Mouse (Mus musculus) myocyte (in vitro differentiated cells): ENCODE measurements around the gene Psmc2.

Source experiments
- CEBPB ChIP-seq: IDR thresholded peaks from 2 replicates; pipeline ENCODE4 v1.6.1; 2011; ENCODE audit warnings: mild to moderate bottlenecking, moderate library complexity; ENCODE audit not compliant: poor library complexity, insufficient read depth, severe bottlenecking
- POLR2A ChIP-seq: IDR thresholded peaks from one replicate; pipeline ENCODE4 v1.6.1; 2011; ENCODE audit warnings: low read depth, mild to moderate bottlenecking, control low read depth, moderate library complexity; ENCODE audit not compliant: insufficient read length
- POLR2AphosphoS2 ChIP-seq: IDR thresholded peaks from one replicate; pipeline ENCODE4 v1.6.1; 2011; ENCODE audit warnings: low read depth, control low read depth; ENCODE audit not compliant: insufficient read length
- TCF12 ChIP-seq: IDR thresholded peaks from one replicate; pipeline ENCODE4 v1.6.1; 2011; ENCODE audit warnings: mild to moderate bottlenecking, control low read depth; ENCODE audit not compliant: poor library complexity, insufficient read depth, severe bottlenecking

DNA sequence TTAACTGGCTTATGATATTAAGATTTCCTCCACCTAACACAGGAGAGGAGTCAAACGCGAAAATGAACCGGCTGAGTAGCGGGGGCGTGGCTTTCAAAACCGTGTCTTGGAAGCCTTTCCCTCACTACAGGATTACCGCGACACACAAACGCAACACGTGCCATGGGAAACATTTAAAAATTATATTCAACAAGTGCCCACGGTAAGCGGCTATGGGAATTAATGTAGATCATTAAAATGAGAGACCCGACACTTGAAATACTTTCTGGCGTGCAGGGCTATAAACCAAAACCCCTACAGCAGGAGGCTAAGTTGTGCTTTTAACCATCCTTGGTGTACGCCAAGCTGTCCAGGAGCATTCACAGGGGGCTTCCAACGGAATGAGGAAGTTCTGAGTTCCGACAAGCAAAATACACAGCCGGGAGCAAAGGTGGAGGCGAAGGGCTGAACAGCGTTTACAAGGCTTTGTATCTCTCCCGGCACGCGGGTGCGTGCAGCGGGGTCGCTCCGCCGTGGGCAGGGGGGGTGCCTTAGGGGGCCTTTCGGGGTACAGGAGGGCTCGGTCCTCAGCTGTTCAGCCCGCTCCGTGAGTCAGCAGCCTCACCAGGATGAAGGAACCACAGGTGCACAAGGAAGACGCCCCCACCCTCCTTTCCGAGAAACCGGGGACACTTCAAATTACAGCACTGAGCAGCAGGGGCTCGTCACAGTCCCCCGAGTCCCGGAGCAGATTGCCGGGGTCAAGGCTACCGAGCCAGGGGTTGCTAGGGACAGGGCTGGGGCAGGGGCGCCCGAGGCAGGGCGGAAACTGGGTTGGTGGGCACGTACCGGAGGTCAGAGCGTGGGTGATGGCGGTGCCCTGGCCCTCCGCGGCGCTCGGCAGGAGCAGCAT lies 676 bp upstream of the Psmc2 start:
- no peak for TF ChIP-seq TCF12
- TF ChIP-seq POLR2A = no peak
- TF ChIP-seq CEBPB = no peak
- no peak for TF ChIP-seq POLR2AphosphoS2
